Mouse (Mus musculus) kidney, embryonic 16.5 days (tissue): ENCODE results near the gene Brca2. TPM values are rescaled to one million over a fixed set of nuclear protein-coding genes. Genes with fewer than 3 reads are reported as not detected.
A peak's percentile ranks its signal among the peaks of the same experiment; 100 is the strongest.

Experiments
- ATAC-seq: fragments of 200-750 bp; cut with Nextera tagmentation; 2 replicates; pipeline ENCODE4 v1.8.0; 2017; ENCODE audit warnings: moderate TSS enrichment; ENCODE audit not compliant: low FRiP score, low TSS enrichment
- H3K27ac ChIP-seq: fragments of 300-500 bp; sonication (generic); 2 replicates; pipeline ENCODE4 v1.5.1; 2014; ENCODE audit warnings: low read length
- H3K27me3 ChIP-seq: fragments of 300-500 bp; sonication (generic); 2 replicates; pipeline ENCODE4 v1.6.1; 2014; ENCODE audit warnings: low read length, control low read depth, mixed read lengths; ENCODE audit not compliant: insufficient read depth
- H3K36me3 ChIP-seq: fragments of 300-500 bp; sonication (generic); 2 replicates; pipeline ENCODE4 v1.6.1; 2014; ENCODE audit warnings: low read length, control low read depth, mixed read lengths; ENCODE audit not compliant: insufficient read depth
- H3K4me1 ChIP-seq: fragments of 300-500 bp; sonication (generic); 2 replicates; pipeline ENCODE4 v1.6.1; 2014; ENCODE audit warnings: low read length, control low read depth, mixed read lengths; ENCODE audit not compliant: insufficient read depth
- H3K4me2 ChIP-seq: fragments of 300-500 bp; sonication (generic); replicated peaks from 2 replicates; pipeline ENCODE4 v1.6.1; 2014; ENCODE audit warnings: low read depth, low read length
- H3K4me3 ChIP-seq: fragments of 300-500 bp; sonication (generic); 2 replicates; pipeline ENCODE4 v1.5.1; 2014; ENCODE audit warnings: mild to moderate bottlenecking, low read length
- H3K9ac ChIP-seq: fragments of 300-500 bp; sonication (generic); replicated peaks from 2 replicates; pipeline ENCODE4 v1.6.1; 2014; ENCODE audit warnings: low read length
- H3K9me3 ChIP-seq: fragments of 300-500 bp; sonication (generic); 2 replicates; pipeline ENCODE4 v1.6.1; 2016; ENCODE audit warnings: low read length, control low read depth
- WGBS: fragments of 180-500 bp; shearing (Covaris S2); extraction: QIAGEN DNeasy Blood & Tissue Kit; methylation state at CpG from one replicate; pipeline ENCODE4 v1.1.7; 2014; 5-methylcytosine and 5-hydroxymethylcytosine counted together
- polyA plus RNA-seq: library from polyadenylated mRNA; unstranded; fragments of >200 nt; fragmentation: Nextera tagmentation; extraction: Ambion mirVana; gene quantifications from 2 replicates; pipeline ENCODE4 v1.2.1, GENCODE M21; 2015

Brca2 gene
- polyA plus RNA-seq, 1 experiment from 2014 or later = 22.3 TPM

DNA sequence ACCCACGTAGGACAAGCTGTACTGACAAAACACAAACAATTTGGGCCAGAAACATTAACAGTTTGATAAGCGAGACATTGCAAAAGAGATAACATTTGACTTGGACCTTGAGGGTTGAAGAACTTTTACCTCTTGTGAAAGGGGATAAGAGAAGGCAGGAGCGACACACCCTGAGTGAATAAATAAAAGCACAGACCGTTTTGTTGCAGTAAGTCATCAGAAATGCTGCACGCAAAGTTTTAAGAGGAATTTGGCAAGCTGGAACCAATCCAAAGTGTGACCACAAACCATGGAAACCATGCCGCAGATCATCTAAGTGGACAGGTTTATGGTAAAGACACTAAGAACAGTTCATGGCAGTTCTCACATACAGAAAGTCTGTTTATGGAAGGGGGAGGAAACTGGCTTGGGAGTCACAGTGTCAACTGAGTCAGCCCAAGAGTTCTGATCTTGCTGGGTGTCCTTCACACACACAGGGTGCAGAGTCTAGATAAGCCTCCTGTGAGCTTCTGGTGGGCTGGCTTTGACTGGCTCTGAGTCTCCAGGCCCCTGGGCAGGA, 56.3 kb downstream of the Brca2 start:
- no peaks in the 10 kb centered on the region for H3K36me3 ChIP-seq
- peaks cover 8% of the 10 kb centered on the region for H3K4me1 ChIP-seq
- H3K9ac ChIP-seq = no peak overlapping the region
- 39% methylated on average over 6 of the region's 6 CpGs for WGBS
- no peaks in the 10 kb centered on the region for H3K27me3 ChIP-seq
- H3K4me2 ChIP-seq = no peak overlapping the region
- H3K9me3 ChIP-seq = no peaks in the 10 kb centered on the region
- ATAC-seq = peak; percentile 33; the same call in 1 of the 2 replicates
- H3K27ac ChIP-seq = no peak overlapping the region
- H3K4me3 ChIP-seq = no peak overlapping the region

DNA sequence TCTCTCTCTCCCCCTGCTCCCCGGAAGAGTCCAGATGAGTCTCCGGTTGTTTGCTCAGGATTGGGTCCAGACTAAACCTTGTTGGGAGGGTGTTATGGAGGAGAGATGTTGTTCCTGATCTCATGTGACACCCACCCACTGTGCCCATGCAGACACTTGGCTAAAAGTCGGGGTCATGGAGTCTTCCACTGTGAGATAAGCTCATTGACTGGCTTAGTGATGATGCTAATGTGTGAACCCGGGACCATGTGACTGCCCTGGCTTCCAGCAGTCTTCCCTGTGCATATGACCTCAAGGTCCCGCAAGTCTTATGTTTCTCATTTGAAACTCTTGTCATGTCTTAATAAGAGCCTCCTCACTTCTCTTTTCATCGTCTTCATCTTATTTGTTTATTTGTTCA, 58.8 kb downstream of the Brca2 start:
- 81% methylated on average over 6 of the region's 6 CpGs for WGBS
- Histone ChIP-seq H3K27ac (no peak overlapping the region), H3K36me3 (no peaks in the 10 kb centered on the region), H3K4me3 (no peak overlapping the region), H3K4me1 (peaks cover 8% of the 10 kb centered on the region), H3K4me2 (no peak overlapping the region), H3K9ac (no peak overlapping the region), H3K27me3 (no peaks in the 10 kb centered on the region), H3K9me3 (no peaks in the 10 kb centered on the region)
- ATAC-seq = no peak

GRCm38 (mm10) chr5:150583181-150583580, 60.8 kb downstream of the Brca2 start:
- no peak for ATAC-seq
- H3K36me3 ChIP-seq = no peaks in the 10 kb centered on the region
- peaks cover 8% of the 10 kb centered on the region for H3K4me1 ChIP-seq
- no peak overlapping the region for H3K27ac ChIP-seq
- H3K27me3 ChIP-seq = no peaks in the 10 kb centered on the region
- no peak overlapping the region for H3K9ac ChIP-seq
- no peak overlapping the region for H3K4me3 ChIP-seq
- H3K4me2 ChIP-seq = no peak overlapping the region
- WGBS = 78% methylated on average over 5 of the region's 5 CpGs
- no peaks in the 10 kb centered on the region for H3K9me3 ChIP-seq

DNA sequence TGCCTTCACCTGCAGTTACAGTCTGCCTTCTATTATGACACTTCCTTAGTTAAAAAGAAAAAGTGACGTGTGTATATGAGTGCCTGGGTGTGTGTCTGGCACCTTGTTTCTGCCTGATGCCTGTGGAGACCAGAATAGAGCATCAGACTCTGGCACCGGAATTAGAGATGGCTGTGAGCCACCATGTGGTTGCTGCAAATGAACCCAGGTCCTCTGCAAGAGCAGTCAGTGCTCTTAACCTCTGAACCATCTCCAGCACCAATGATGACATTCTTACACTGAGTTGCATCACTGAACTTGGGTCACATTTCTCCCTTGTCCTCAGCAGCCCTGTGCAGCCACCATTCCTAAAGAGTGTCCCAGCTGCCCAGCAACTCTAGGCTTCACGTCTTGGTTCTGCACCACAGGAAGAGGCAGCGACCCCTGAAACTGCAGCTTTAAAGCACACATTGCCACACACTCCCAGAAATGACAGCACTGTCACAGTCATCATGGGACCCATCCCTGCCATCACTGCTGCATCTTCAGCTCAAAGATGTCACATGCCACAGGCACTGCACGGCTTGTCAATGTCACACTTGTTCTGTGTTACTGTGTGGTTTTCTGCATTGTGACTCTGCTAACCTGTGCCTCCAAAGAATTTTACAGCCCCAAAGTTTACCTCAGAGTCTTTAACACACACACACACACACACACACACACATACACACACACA, 61.3 kb downstream of the Brca2 start:
- peak; percentile 70 for ATAC-seq
- no peaks in the 10 kb centered on the region for H3K27me3 ChIP-seq
- H3K4me2 ChIP-seq = no peak overlapping the region
- H3K9ac ChIP-seq = no peak overlapping the region
- H3K27ac ChIP-seq = no peak overlapping the region
- WGBS = 48% methylated on average over 5 of the region's 5 CpGs
- peaks cover 8% of the 10 kb centered on the region for H3K4me1 ChIP-seq
- H3K9me3 ChIP-seq = no peaks in the 10 kb centered on the region
- H3K4me3 ChIP-seq = no peak overlapping the region
- H3K36me3 ChIP-seq = no peaks in the 10 kb centered on the region

GRCm38 (mm10) chr5:150584337-150584729, 61.9 kb downstream of the Brca2 start:
- Histone ChIP-seq H3K4me3 (no peak overlapping the region), H3K9ac (no peak overlapping the region), H3K27me3 (no peaks in the 10 kb centered on the region), H3K4me1 (peaks cover 2% of the 10 kb centered on the region; the same call in 1 of the 2 replicates), H3K9me3 (no peaks in the 10 kb centered on the region), H3K4me2 (no peak overlapping the region), H3K36me3 (no peaks in the 10 kb centered on the region), H3K27ac (no peak overlapping the region)
- WGBS = 25% methylated on average over 6 of the region's 6 CpGs
- no peak for ATAC-seq

DNA sequence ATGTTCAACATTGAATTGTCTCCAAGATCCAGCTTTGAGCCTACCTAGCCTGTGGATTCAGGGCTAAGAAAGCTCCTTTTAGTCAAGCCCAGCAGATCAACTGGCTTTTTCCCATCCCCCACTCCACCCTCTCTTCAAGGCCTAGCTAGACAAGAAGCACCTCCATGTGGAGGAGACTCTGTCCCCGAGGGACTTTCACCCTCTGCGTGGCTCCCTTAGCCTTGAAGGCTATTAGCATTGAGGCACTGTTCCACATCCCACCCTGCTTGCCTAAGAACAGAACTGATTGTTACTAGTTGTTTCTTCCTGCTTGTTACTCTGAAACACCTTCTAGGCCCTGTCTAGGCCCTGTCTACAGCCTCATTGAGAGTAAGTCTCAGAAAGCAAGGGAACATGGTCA, 67.5 kb downstream of the Brca2 start:
- H3K4me1 ChIP-seq = peaks cover 10% of the 10 kb centered on the region
- H3K27me3 ChIP-seq = 0 out of 2 replicates have a peak, but pooled peaks cover 3% of the 10 kb centered on the region
- H3K27ac ChIP-seq = no peak overlapping the region
- no peak for ATAC-seq
- H3K4me3 ChIP-seq = no peak overlapping the region
- H3K4me2 ChIP-seq = no peak overlapping the region
- H3K9me3 ChIP-seq = no peaks in the 10 kb centered on the region
- H3K9ac ChIP-seq = no peak overlapping the region
- no peaks in the 10 kb centered on the region for H3K36me3 ChIP-seq
- 74% methylated on average over 2 of the region's 2 CpGs for WGBS

GRCm38 (mm10) chr5:150592186-150592903, 69.9 kb downstream of the Brca2 start:
- Histone ChIP-seq H3K27me3 (0 out of 2 replicates have a peak, but pooled peaks cover 8% of the 10 kb centered on the region), H3K36me3 (no peaks in the 10 kb centered on the region), H3K4me2 (0 out of 2 replicates have a peak overlapping the region, but pooled peaks have one; percentile 100), H3K4me3 (no peak overlapping the region), H3K9ac (no peak overlapping the region), H3K27ac (no peak overlapping the region), H3K9me3 (no peaks in the 10 kb centered on the region), H3K4me1 (peaks cover 11% of the 10 kb centered on the region)
- no peak for ATAC-seq
- WGBS = 77% methylated on average over 13 of the region's 13 CpGs

- WGBS = 13% methylated on average over 37 of the region's 40 CpGs
- peak overlapping the region; percentile 100 for H3K4me2 ChIP-seq
- H3K9ac ChIP-seq = peak overlapping the region; percentile 65
- no peaks in the 10 kb centered on the region for H3K36me3 ChIP-seq
- H3K4me1 ChIP-seq = peaks cover 11% of the 10 kb centered on the region
- peak; percentile 36 for ATAC-seq
- no peaks in the 10 kb centered on the region for H3K9me3 ChIP-seq
- peak overlapping the region; percentile 62 for H3K4me3 ChIP-seq
- H3K27me3 ChIP-seq = 0 out of 2 replicates have a peak, but pooled peaks cover 8% of the 10 kb centered on the region
- H3K27ac ChIP-seq = no peak overlapping the region
These were observed 70.7 kb downstream of the Brca2 start for GRCm38 (mm10) chr5:150592904-150593755.
